Comparison of ENCODE assay signal across 8 mouse cellular contexts in genomic region chr5:74066416-74067115, GRCm38 (mm10). TPM values are rescaled to one million over a fixed set of nuclear protein-coding genes. Genes with fewer than 3 reads are reported as not detected.
DNase-seq lines count a peak whose midpoint lies in the region; ATAC-seq and TF ChIP-seq lines count a peak whose summit lies in the region.

No protein-coding gene starts in this region.

- H3K4me3 ChIP-seq in gastrocnemius, adult 2 months: peak overlapping the region; percentile 98
- peak overlapping the region; percentile 82 for H3K4me3 ChIP-seq in heart, embryonic 15.5 days
- H3K4me3 ChIP-seq in midbrain, embryonic 10.5 days: peak overlapping the region; percentile 95
- no peak overlapping the region for H3K4me3 ChIP-seq in thymus, adult 2 months (ENCODE audit: control insufficient read depth, insufficient read depth, low read length)

- H3K4me2 ChIP-seq in heart, embryonic 15.5 days: peak overlapping the region; percentile 75

- TF ChIP-seq POLR2A in thymus, adult 2 months (IDR thresholded peaks at IDR 0.05; ENCODE audit: control insufficient read depth, extremely low read depth, insufficient read depth, low read length, poor library complexity): no peak

- peak overlapping the region; percentile 73 for H3K27ac ChIP-seq in gastrocnemius, adult 2 months
- peak overlapping the region; percentile 95 for H3K27ac ChIP-seq in heart, embryonic 15.5 days
- peak overlapping the region; percentile 71 for H3K27ac ChIP-seq in midbrain, embryonic 10.5 days (replicated peaks)
- H3K27ac ChIP-seq in thymus, adult 2 months (ENCODE audit: control insufficient read depth, insufficient read depth, low read length): no peak overlapping the region

- 23% methylated on average over 12 of the region's 12 CpGs for WGBS in heart, embryonic 15.5 days
- 53% methylated on average over 12 of the region's 12 CpGs for WGBS in midbrain, embryonic 10.5 days
- WGBS in thymus, adult 2 months: 66% methylated on average over 12 of the region's 12 CpGs

- TF ChIP-seq CTCF in gastrocnemius, adult 2 months (IDR thresholded peaks at IDR 0.05): no peak
- TF ChIP-seq CTCF in thymus, adult 2 months (IDR thresholded peaks at IDR 0.05; ENCODE audit: borderline replicate concordance, control insufficient read depth, extremely low read depth, insufficient read depth, low read length, poor library complexity): no peak

- H3K27me3 ChIP-seq in heart, embryonic 15.5 days: no peaks in the 10 kb centered on the region
- H3K27me3 ChIP-seq in midbrain, embryonic 10.5 days (ENCODE audit: low read depth, poor library complexity, severe bottlenecking): peaks cover 4% of the 10 kb centered on the region; the same call in 1 of the 2 replicates
- H3K27me3 ChIP-seq in thymus, adult 2 months (ENCODE audit: control insufficient read depth, insufficient read depth, low read length): no peaks in the 10 kb centered on the region

- DNase-seq in gastrocnemius, adult 2 months: peak; percentile 47
- DNase-seq in gastrocnemius, adult 18-20 months (ENCODE audit: low spot score): no peak
- DNase-seq in kidney, postnatal 36 days: peak; percentile 56 to 57
- DNase-seq in midbrain, embryonic 10.5 days (ENCODE audit: low spot score): no peak
- DNase-seq in frontal cortex, postnatal 25 days (ENCODE audit: low spot score in 2 of 2): no peak
- no peak for DNase-seq in thymus, adult 2 months

- H3K4me1 ChIP-seq in heart, embryonic 15.5 days (replicated peaks): peaks cover 53% of the 10 kb centered on the region
- peaks cover 34% of the 10 kb centered on the region for H3K4me1 ChIP-seq in midbrain, embryonic 10.5 days
- peaks cover 6% of the 10 kb centered on the region for H3K4me1 ChIP-seq in thymus, adult 2 months (replicated peaks; ENCODE audit: control insufficient read depth, insufficient read depth, low read length)

- H3K9me3 ChIP-seq in heart, embryonic 15.5 days (replicated peaks): no peaks in the 10 kb centered on the region
- H3K9me3 ChIP-seq in midbrain, embryonic 10.5 days (replicated peaks): no peaks in the 10 kb centered on the region

- no peaks in the 10 kb centered on the region for H3K36me3 ChIP-seq in heart, embryonic 15.5 days
- no peaks in the 10 kb centered on the region for H3K36me3 ChIP-seq in midbrain, embryonic 10.5 days
- H3K36me3 ChIP-seq in thymus, adult 2 months (ENCODE audit: control insufficient read depth, insufficient read depth, low read length): no peaks in the 10 kb centered on the region

- intact Hi-C loops in gastrocnemius, adult 2 months (cut with DNase I): loop anchor here (5.0 kb wide), 3 partner anchors 131 to 211 kb away; partner anchors contain the start of gene Rasl11b

- peak; percentile 13; the same call in 1 of the 2 replicates for ATAC-seq in common myeloid progenitor, adult 5-6 weeks (replicated peaks; ENCODE audit: low read depth, poor library complexity, severe bottlenecking)
- ATAC-seq in heart, embryonic 15.5 days (replicated peaks; ENCODE audit: insufficient number of reproducible peaks, insufficient read depth, low FRiP score, low read depth): no peak

- H3K9ac ChIP-seq in heart, embryonic 15.5 days: peak overlapping the region; percentile 46

RNA-seq across cellular contexts. Expression of gene Usp46, which starts 1.7 kb away (rescaled TPM):
- 10 to 100 TPM; 12.2 to 19.1 TPM for total RNA-seq in gastrocnemius, adult 2 months (2021)
- total RNA-seq in gastrocnemius, adult 18-20 months (2021): 10 to 100 TPM; 10.4 to 16.0 TPM
- 10.5 and 15.0 TPM in 2 replicates for total RNA-seq in common myeloid progenitor, adult 5-6 weeks (2017)
- 25.6 and 26.9 TPM in 2 replicates for polyA plus RNA-seq in heart, embryonic 15.5 days (2015; fragmentation: Nextera tagmentation; extraction: Ambion mirVana)
- 29.7 and 30.1 TPM in 2 replicates for polyA plus RNA-seq in midbrain, embryonic 10.5 days (2016; fragmentation: Nextera tagmentation; extraction: Ambion mirVana)
- 1.1 and 2.2 TPM in 2 replicates for polyA plus RNA-seq in thymus, adult 2 months (2012; rRNA removed)

Comparison
In these comparisons a context has a peak if more than half of its experiments do, and no peak if none do; other contexts are left out.
1. DNase-seq: peak in gastrocnemius, adult 2 months (single experiment) and kidney, postnatal 36 days (2 of 2); none in gastrocnemius, adult 18-20 months (single experiment), midbrain, embryonic 10.5 days (single experiment), frontal cortex, postnatal 25 days (0 of 2) and thymus, adult 2 months (single experiment).